Mouse (Mus musculus) liver, adult 2 months (tissue): ENCODE data around the gene Spp2.

Experiments
- CTCF ChIP-seq: fragments of 200-500 bp; IDR thresholded peaks from 2 replicates; pipeline ENCODE4 v1.5.1; 2011; ENCODE audit warnings: low read depth, low read length, control low read depth
- POLR2A ChIP-seq: fragments of 200-500 bp; IDR thresholded peaks from 2 replicates; pipeline ENCODE4 v1.6.1; 2011; ENCODE audit warnings: low read length, control low read depth; ENCODE audit not compliant: insufficient read depth; ENCODE audit errors: extremely low read depth

- no peak for TF ChIP-seq POLR2A
- no peak; the same call in 1 of the 2 replicates for TF ChIP-seq CTCF
These were observed 38.6 kb downstream of the Spp2 start for GRCm38 (mm10) chr1:88445400-88445799.
